ENCODE assay signal across 26 mouse cellular contexts in the genomic region with DNA sequence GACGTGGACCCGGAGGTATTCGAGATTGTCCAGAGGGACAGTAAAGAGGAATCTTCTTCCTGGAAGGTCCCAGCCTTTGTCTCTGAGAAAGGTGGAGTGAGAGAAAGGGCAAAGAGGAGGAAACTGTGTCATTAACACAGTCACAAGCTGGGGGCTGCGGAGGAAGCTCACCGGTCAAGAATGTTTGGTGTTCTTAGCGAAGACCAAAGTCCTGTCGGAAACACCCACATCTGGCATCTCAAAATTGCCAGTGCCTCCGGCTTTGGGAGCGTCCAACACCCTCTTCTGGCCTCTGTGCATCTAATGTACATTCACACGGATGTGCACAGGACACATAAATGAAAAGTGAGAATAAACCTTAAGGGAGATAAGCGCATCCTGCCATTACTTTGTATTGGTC.
DNase-seq lines count a peak whose midpoint lies in the region; ATAC-seq and TF ChIP-seq lines count a peak whose summit lies in the region.
"Had no signal": no experiment of that assay in that cellular context is flagged by ENCODE, and none has a peak within 500 bp of the region (broad histone marks: within the 10 kb centered on the region; RNA-seq: fewer than 3 reads in every experiment).

No protein-coding gene starts in this region.

- H3K4me3 ChIP-seq in liver, adult 2 months (ENCODE audit: insufficient read depth, low read depth, low read length) = no peak overlapping the region
- no peak overlapping the region for H3K4me3 ChIP-seq in liver, postnatal 0 days (ENCODE audit: low read depth, low read length)
- H3K4me3 ChIP-seq in left cerebral cortex, adult 2 months = no peak overlapping the region
- H3K4me3 ChIP-seq: embryonic facial prominence, embryonic 10.5 days; embryonic facial prominence, embryonic 13.5 days; erythroblast, embryonic 14.5 days; forebrain, embryonic 12.5 days; forebrain, embryonic 15.5 days; gastrocnemius, adult 2 months had no signal

- no peaks in the 10 kb centered on the region for H3K79me2 ChIP-seq in liver, adult 2 months (ENCODE audit: control insufficient read depth, insufficient read depth, low read length)

- TF ChIP-seq EP300 in liver, postnatal 0 days (IDR thresholded peaks at IDR 0.05; ENCODE audit: low read depth) = no peak

- intact Hi-C loops in left cerebral cortex, adult 2 months (cut with DNase I) = no loop called here

- peak overlapping the region; percentile 13 for H3K27ac ChIP-seq in liver, adult 2 months (replicated peaks; ENCODE audit: insufficient read depth, low read depth, low read length)
- peak overlapping the region; percentile 71 for H3K27ac ChIP-seq in liver, postnatal 0 days (ENCODE audit: low read depth)
- H3K27ac ChIP-seq in left cerebral cortex, adult 2 months = no peak overlapping the region; the same call in 1 of the 2 replicates
- H3K27ac ChIP-seq: embryonic facial prominence, embryonic 10.5 days; embryonic facial prominence, embryonic 13.5 days; forebrain, embryonic 12.5 days; forebrain, embryonic 15.5 days; hindbrain, embryonic 14.5 days; hindbrain, postnatal 0 days had no signal

- no peak for DNase-seq in liver, adult 2 months (ENCODE audit: extremely low read depth, low read depth, low spot score)
- DNase-seq in liver (no peak), R1 (ENCODE audit: low read depth, low spot score) (peak; percentile 54), ZHBTc4 (ENCODE audit: low read depth, low spot score) (peak; percentile 64)
- DNase-seq in liver, postnatal 0 days = no peak
- DNase-seq in frontal cortex, adult 2 months (ENCODE audit: extremely low spot score in 1 of 2, low spot score in 1 of 2) = no peak
- no peak for DNase-seq in left cerebral cortex, adult 2 months (ENCODE audit: extremely low spot score in 1 of 2, low spot score in 2 of 2)
- DNase-seq in layer of hippocampus, adult 11-12 months (ENCODE audit: low spot score) = no peak
- DNase-seq: adrenal gland, postnatal 10 days; cerebellum, adult 11-12 months; cerebellum, adult 8-10 months; cerebellum, postnatal 10 days; cerebellum, postnatal 36 days; embryo, embryonic 11 days; gastrocnemius, adult 2 months; gastrocnemius, postnatal 14 days; heart, postnatal 4 days had no signal

- H3K36me3 ChIP-seq in liver, adult 2 months (ENCODE audit: control insufficient read depth, insufficient read depth, low read length) = no peaks in the 10 kb centered on the region
- H3K36me3 ChIP-seq in liver, postnatal 0 days (replicated peaks; ENCODE audit: insufficient read depth, low read length) = no peaks in the 10 kb centered on the region
- H3K36me3 ChIP-seq: embryonic facial prominence, embryonic 13.5 days; forebrain, embryonic 12.5 days; forebrain, embryonic 15.5 days had no signal

- H3K9ac ChIP-seq in liver, adult 2 months (ENCODE audit: low read depth, low read length) = no peak overlapping the region
- H3K9ac ChIP-seq in liver, postnatal 0 days (replicated peaks) = no peak overlapping the region
- H3K9ac ChIP-seq: embryonic facial prominence, embryonic 13.5 days; forebrain, embryonic 12.5 days; forebrain, embryonic 15.5 days; hindbrain, embryonic 14.5 days had no signal

- no peaks in the 10 kb centered on the region for H3K9me3 ChIP-seq in liver, postnatal 0 days (ENCODE audit: low read length)
- H3K9me3 ChIP-seq: embryonic facial prominence, embryonic 10.5 days; embryonic facial prominence, embryonic 13.5 days; forebrain, embryonic 12.5 days; forebrain, embryonic 15.5 days had no signal

- no peak for TF ChIP-seq POLR2A in liver, adult 2 months (IDR thresholded peaks at IDR 0.05; ENCODE audit: extremely low read depth, insufficient read depth, low read length)

- 76% methylated on average over 11 of the region's 11 CpGs for WGBS in liver, adult 2 months
- WGBS in liver, postnatal 0 days (ENCODE audit: insufficient replicate concordance) = 82% methylated on average over 11 of the region's 11 CpGs

- TF ChIP-seq CTCF in liver, adult 2 months (IDR thresholded peaks at IDR 0.05; ENCODE audit: low read depth, low read length) = no peak
- no peak for TF ChIP-seq CTCF in liver, postnatal 0 days (IDR thresholded peaks at IDR 0.05; ENCODE audit: low read depth)
- no peak for TF ChIP-seq CTCF in left cerebral cortex, adult 2 months (IDR thresholded peaks at IDR 0.05)

- H3K4me1 ChIP-seq in liver, adult 2 months (ENCODE audit: control insufficient read depth, insufficient read depth, low read length) = peaks cover 7% of the 10 kb centered on the region; the same call in 1 of the 2 replicates
- H3K4me1 ChIP-seq in liver, postnatal 0 days (ENCODE audit: insufficient read depth) = peaks cover 11% of the 10 kb centered on the region
- H3K4me1 ChIP-seq: forebrain, embryonic 12.5 days; forebrain, embryonic 15.5 days had no signal

- H3K27me3 ChIP-seq in liver, adult 2 months (ENCODE audit: control insufficient read depth, insufficient read depth, low read length) = no peaks in the 10 kb centered on the region
- no peaks in the 10 kb centered on the region for H3K27me3 ChIP-seq in liver, postnatal 0 days (ENCODE audit: insufficient read depth, low read length)
- H3K27me3 ChIP-seq: embryonic facial prominence, embryonic 13.5 days; forebrain, embryonic 12.5 days; forebrain, embryonic 15.5 days had no signal

- no peak for ATAC-seq in liver, postnatal 0 days
- ATAC-seq: CD4-positive, CD25-positive, alpha-beta regulatory T cell, adult 4 months; forebrain, embryonic 15.5 days; hindbrain, postnatal 0 days had no signal

- H3K4me2 ChIP-seq in liver, postnatal 0 days (ENCODE audit: low read depth, low read length) = no peak overlapping the region
- H3K4me2 ChIP-seq: embryonic facial prominence, embryonic 13.5 days; forebrain, embryonic 12.5 days; forebrain, embryonic 15.5 days; heart, embryonic 11.5 days; hindbrain, embryonic 14.5 days had no signal

Comparison
In these comparisons a context has a peak if more than half of its experiments do, and no peak if none do; other contexts are left out.
1. DNase-seq: peak in R1 (single experiment) and ZHBTc4 (single experiment); none in liver, adult 2 months (single experiment), liver (single experiment), liver, postnatal 0 days (single experiment), frontal cortex, adult 2 months (0 of 2), left cerebral cortex, adult 2 months (0 of 2) and layer of hippocampus, adult 11-12 months (single experiment).